Mouse (Mus musculus) neural tube, embryonic 11.5 days (tissue): ENCODE measurements around the gene Cep57l1. TPM values are rescaled to one million over a fixed set of nuclear protein-coding genes. Genes with fewer than 3 reads are reported as not detected.
"Not testable (repeated sequence)": the region's sequence is repeated elsewhere in the genome, so short reads cannot be mapped to it uniquely, and the experiment has no call there.

Experiments used
- ATAC-seq: fragments of 200-750 bp; cut with Nextera tagmentation; 2 replicates; pipeline ENCODE4 v1.8.0; 2017; ENCODE audit warnings: moderate number of reproducible peaks, mild to moderate bottlenecking, moderate TSS enrichment, moderate library complexity; ENCODE audit not compliant: insufficient read depth, low FRiP score, low TSS enrichment
- DNase-seq: peaks from one replicate; pipeline ENCODE4 v3.0.0-alpha.2; 2015; ENCODE audit warnings: low spot score
- H3K27ac ChIP-seq: fragments of 300-500 bp; sonication (generic); 2 replicates; pipeline ENCODE4 v1.5.1; 2014; ENCODE audit warnings: low read depth, mild to moderate bottlenecking, low read length
- H3K27me3 ChIP-seq: fragments of 300-500 bp; sonication (generic); 2 replicates; pipeline ENCODE4 v1.6.1; 2014; ENCODE audit warnings: mild to moderate bottlenecking, low read length, mixed read lengths; ENCODE audit not compliant: control insufficient read depth, insufficient read depth
- H3K36me3 ChIP-seq: fragments of 300-500 bp; sonication (generic); 2 replicates; pipeline ENCODE4 v1.6.1; 2014; ENCODE audit warnings: mild to moderate bottlenecking, low read length, moderate library complexity, mixed read lengths; ENCODE audit not compliant: control insufficient read depth, insufficient read depth
- H3K4me1 ChIP-seq: fragments of 300-500 bp; sonication (generic); 2 replicates; pipeline ENCODE4 v1.6.1; 2014; ENCODE audit warnings: low read length, mixed read lengths; ENCODE audit not compliant: control insufficient read depth, insufficient read depth
- H3K4me2 ChIP-seq: fragments of 300-500 bp; sonication (generic); 2 replicates; pipeline ENCODE4 v1.6.1; 2014; ENCODE audit warnings: low read depth, mild to moderate bottlenecking, moderate library complexity
- H3K4me3 ChIP-seq: fragments of 300-500 bp; sonication (generic); 2 replicates; pipeline ENCODE4 v1.5.1; 2014; ENCODE audit warnings: low read depth, low read length
- H3K9ac ChIP-seq: fragments of 300-500 bp; sonication (generic); 2 replicates; pipeline ENCODE4 v1.6.1; 2014; ENCODE audit warnings: mild to moderate bottlenecking, low read length
- H3K9me3 ChIP-seq: fragments of 300-500 bp; sonication (generic); 2 replicates; pipeline ENCODE4 v1.6.1; 2016; ENCODE audit warnings: low read length; ENCODE audit not compliant: control insufficient read depth
- WGBS: fragments of 180-500 bp; shearing (Covaris S2); extraction: QIAGEN DNeasy Blood & Tissue Kit; methylation state at CpG from one replicate; pipeline ENCODE4 v1.1.7; 2014; 5-methylcytosine and 5-hydroxymethylcytosine counted together
- polyA plus RNA-seq: library from polyadenylated mRNA; unstranded; fragments of >200 nt; fragmentation: Nextera tagmentation; extraction: Ambion mirVana; gene quantifications from 2 replicates; pipeline ENCODE4 v1.2.1, GENCODE M21; 2014

Gene Cep57l1
- polyA plus RNA-seq, 1 experiment from 2014 or later, result 19.1 TPM

GRCm38 (mm10) chr10:41821171-41821570 is 11.5 kb upstream of the Cep57l1 start:
- no peak overlapping the region for H3K9ac ChIP-seq
- no peaks in the 10 kb centered on the region for H3K4me1 ChIP-seq
- no peaks in the 10 kb centered on the region for H3K36me3 ChIP-seq
- no peak for ATAC-seq
- 94% methylated on average over 6 of the region's 6 CpGs for WGBS
- no peak overlapping the region for H3K27ac ChIP-seq
- no peak overlapping the region for H3K4me3 ChIP-seq
- DNase-seq, result no peak
- no peak overlapping the region for H3K4me2 ChIP-seq
- H3K9me3 ChIP-seq, result no peaks in the 10 kb centered on the region
- H3K27me3 ChIP-seq, result no peaks in the 10 kb centered on the region

- 88% methylated on average over 5 of the region's 5 CpGs for WGBS
- H3K4me3 ChIP-seq, result no peak overlapping the region
- H3K27me3 ChIP-seq, result no peaks in the 10 kb centered on the region
- H3K4me1 ChIP-seq, result no peaks in the 10 kb centered on the region
- no peak overlapping the region for H3K27ac ChIP-seq
- no peaks in the 10 kb centered on the region for H3K9me3 ChIP-seq
- H3K36me3 ChIP-seq, result no peaks in the 10 kb centered on the region
- DNase-seq, result no peak
- ATAC-seq, result no peak
- H3K4me2 ChIP-seq, result no peak overlapping the region
- no peak overlapping the region for H3K9ac ChIP-seq
These were observed 10.7 kb upstream of the Cep57l1 start for GRCm38 (mm10) chr10:41820401-41820800.

- H3K27ac ChIP-seq, result no peak overlapping the region
- no peak overlapping the region for H3K4me3 ChIP-seq
- 92% methylated on average over 3 of the region's 3 CpGs for WGBS
- H3K4me1 ChIP-seq, result no peaks in the 10 kb centered on the region
- no peaks in the 10 kb centered on the region for H3K9me3 ChIP-seq
- no peak overlapping the region for H3K9ac ChIP-seq
- DNase-seq, result no peak
- ATAC-seq, result no peak
- no peaks in the 10 kb centered on the region for H3K36me3 ChIP-seq
- no peaks in the 10 kb centered on the region for H3K27me3 ChIP-seq
- H3K4me2 ChIP-seq, result no peak overlapping the region
These were observed 9.6 kb upstream of the Cep57l1 start for GRCm38 (mm10) chr10:41819307-41819706.

DNA sequence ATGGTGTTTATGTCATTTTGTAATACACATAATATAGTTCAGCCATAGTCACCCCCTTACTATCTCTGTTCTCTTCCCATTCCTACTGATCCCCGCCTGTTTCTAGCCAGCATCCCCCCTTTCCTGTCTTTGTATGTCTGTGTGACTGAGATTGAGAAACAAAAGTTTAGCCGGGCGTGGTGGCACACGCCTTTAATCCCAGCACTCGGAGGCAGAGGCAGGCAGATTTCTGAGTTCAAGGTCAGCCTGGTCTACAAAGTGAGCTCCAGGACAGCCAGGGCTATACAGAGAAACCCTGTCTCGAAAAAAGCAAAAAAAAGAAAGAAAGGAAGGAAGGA is 9.0 kb upstream of the Cep57l1 start:
- not testable (repeated sequence) for H3K9ac ChIP-seq, H3K27ac ChIP-seq, H3K4me2 ChIP-seq, H3K27me3 ChIP-seq, H3K4me1 ChIP-seq, H3K9me3 ChIP-seq, DNase-seq, ATAC-seq, H3K4me3 ChIP-seq, H3K36me3 ChIP-seq
- WGBS, result 92% methylated on average over 6 of the region's 6 CpGs

GRCm38 (mm10) chr10:41818036-41818732 is 8.5 kb upstream of the Cep57l1 start:
- Histone ChIP-seq H3K36me3 (no peaks in the 10 kb centered on the region), H3K27me3 (no peaks in the 10 kb centered on the region), H3K9ac (no peak overlapping the region), H3K4me2 (no peak overlapping the region), H3K27ac (no peak overlapping the region), H3K4me3 (no peak overlapping the region), H3K4me1 (peaks cover under 1% of the 10 kb centered on the region; the same call in 1 of the 2 replicates), H3K9me3 (no peaks in the 10 kb centered on the region)
- DNase-seq (no peak), ATAC-seq (no peak)
- WGBS, result 88% methylated on average over 8 of the region's 8 CpGs

DNA sequence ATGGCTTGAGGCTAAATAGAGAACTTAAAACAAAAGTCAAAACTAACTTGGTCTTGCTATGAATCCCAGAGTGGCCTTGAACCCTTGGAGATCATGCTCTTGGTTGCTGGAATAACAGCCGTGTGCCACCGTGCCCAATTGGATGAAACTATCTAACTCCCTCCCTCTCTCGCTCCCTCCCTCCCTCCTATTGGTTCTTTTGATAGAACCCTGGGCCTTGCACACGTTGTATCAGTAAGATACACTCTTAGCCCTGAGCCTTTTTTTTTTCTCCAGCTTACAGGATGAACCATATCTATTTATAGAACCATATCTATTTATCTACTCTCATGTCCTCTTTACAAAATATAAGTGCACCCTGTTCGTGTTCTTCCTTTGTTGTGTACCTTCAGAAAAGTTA is 6.8 kb upstream of the Cep57l1 start:
- WGBS, result 86% methylated on average over 5 of the region's 5 CpGs
- no peak overlapping the region for H3K9ac ChIP-seq
- H3K27me3 ChIP-seq, result no peaks in the 10 kb centered on the region
- no peak for DNase-seq
- no peaks in the 10 kb centered on the region for H3K9me3 ChIP-seq
- peaks cover 11% of the 10 kb centered on the region; the same call in 1 of the 2 replicates for H3K4me1 ChIP-seq
- H3K4me2 ChIP-seq, result no peak overlapping the region
- no peak overlapping the region for H3K27ac ChIP-seq
- no peak for ATAC-seq
- H3K4me3 ChIP-seq, result no peak overlapping the region
- no peaks in the 10 kb centered on the region for H3K36me3 ChIP-seq

- no peak overlapping the region for H3K4me3 ChIP-seq
- peaks cover 11% of the 10 kb centered on the region; the same call in 1 of the 2 replicates for H3K4me1 ChIP-seq
- no peak for ATAC-seq
- no peaks in the 10 kb centered on the region for H3K9me3 ChIP-seq
- no peak for DNase-seq
- no peaks in the 10 kb centered on the region for H3K36me3 ChIP-seq
- no peaks in the 10 kb centered on the region for H3K27me3 ChIP-seq
- no peak overlapping the region for H3K9ac ChIP-seq
- WGBS, result 90% methylated on average over 6 of the region's 6 CpGs
- no peak overlapping the region for H3K27ac ChIP-seq
- H3K4me2 ChIP-seq, result no peak overlapping the region
These were observed 4.7 kb upstream of the Cep57l1 start for GRCm38 (mm10) chr10:41814305-41814853.

- H3K36me3 ChIP-seq, result no peaks in the 10 kb centered on the region
- H3K27ac ChIP-seq, result no peak overlapping the region
- peak overlapping the region; percentile 60 for H3K4me2 ChIP-seq
- ATAC-seq (no peak), DNase-seq (no peak)
- no peak overlapping the region for H3K4me3 ChIP-seq
- no peaks in the 10 kb centered on the region for H3K9me3 ChIP-seq
- 90% methylated on average over 6 of the region's 6 CpGs for WGBS
- H3K4me1 ChIP-seq, result peaks cover 11% of the 10 kb centered on the region; the same call in 1 of the 2 replicates
- no peak overlapping the region for H3K9ac ChIP-seq
- no peaks in the 10 kb centered on the region for H3K27me3 ChIP-seq
These were observed 2.9 kb upstream of the Cep57l1 start for GRCm38 (mm10) chr10:41812566-41812965.
